Mouse (Mus musculus) neural tube, embryonic 10.5 days (tissue): ENCODE results near the gene Slc39a7.

Experiments
- DNase-seq: peaks from one replicate; pipeline ENCODE4 v3.0.0-alpha.2; 2017; ENCODE audit warnings: low spot score; ENCODE audit errors: extremely low spot score

Gene Slc39a7

DNA sequence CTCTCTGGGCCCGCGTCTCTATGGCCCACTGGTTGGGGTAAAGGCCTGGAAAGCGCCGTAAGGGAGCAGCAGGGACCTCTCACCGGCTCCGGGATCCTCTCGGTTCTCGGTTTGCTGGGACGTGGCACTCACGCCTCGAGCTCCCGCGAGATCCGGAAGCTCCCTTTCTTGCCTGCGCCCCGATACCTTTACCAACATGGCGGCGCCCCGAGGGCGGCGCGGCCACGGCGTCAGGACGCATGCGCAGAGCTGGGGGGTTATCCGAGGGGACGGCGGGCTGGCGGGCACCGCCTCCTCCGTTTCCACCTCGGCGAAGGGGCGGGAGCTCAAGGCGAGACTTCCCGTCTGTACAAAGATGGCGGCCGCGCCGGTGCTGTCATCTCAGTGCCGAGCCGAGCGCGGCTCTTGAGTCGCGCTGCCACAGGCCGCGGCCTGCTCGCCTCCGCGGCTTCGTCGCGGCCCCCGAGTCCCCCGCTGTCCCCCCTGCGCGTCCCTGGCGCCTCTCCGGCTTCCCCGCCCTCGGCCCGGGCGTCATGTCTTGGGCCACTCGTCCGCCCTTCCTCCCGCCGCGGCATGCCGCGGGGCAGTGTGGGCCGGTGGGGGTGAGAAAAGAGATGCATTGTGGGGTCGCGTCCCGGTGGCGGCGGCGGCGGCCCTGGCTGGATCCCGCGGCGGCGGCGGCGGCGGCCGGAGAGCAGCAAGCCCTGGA, at the start of gene Slc39a7, which contains the start of gene Rxrb:
TSS of gene Slc39a7 (minus strand) at position 218 of the 709 bp plus-strand sequence.
TSS of gene Rxrb (plus strand) at position 348 of the 709 bp plus-strand sequence.
- DNase-seq, result peak; percentile 100

DNA sequence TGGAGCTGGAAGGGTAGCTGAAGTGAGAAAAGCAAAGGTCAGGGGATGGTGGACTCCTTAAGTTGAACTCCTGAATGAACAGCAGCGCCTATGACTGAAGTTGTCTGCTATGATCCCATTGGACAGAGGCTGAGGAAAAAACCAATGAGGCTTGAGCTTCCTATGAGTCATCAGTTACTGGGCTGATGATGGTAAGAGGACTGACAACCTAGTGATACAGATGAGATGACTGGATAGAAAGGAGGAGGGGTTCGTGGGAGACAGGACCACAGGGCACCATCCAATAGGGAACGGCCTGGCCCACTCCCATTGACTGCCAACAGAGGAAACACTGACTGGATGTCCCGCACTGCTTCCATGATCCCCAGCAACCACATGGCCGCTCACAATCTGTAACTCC, 48.1 kb upstream of the Slc39a7 start:
- DNase-seq, result no peak

DNA sequence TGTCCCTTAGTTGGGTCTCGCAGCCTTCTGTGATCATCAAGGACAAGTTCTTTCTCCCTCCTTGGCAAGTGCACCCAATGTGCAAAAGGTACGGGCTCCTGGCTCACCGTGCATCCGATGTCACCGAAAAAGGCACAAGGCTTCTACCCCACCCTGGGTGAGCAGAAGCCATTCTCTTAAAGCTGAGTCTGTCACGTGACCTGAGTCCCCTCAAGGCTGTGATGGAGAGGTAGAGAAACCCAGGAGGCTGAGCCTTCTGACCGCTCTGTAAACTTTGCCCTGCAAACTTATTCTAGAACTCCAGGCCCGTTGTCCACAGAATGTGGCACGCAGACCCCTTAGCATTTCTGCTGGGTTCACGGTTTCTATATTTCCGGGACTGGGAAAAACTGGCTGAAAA, 47.5 kb upstream of the Slc39a7 start:
- no peak for DNase-seq

DNA sequence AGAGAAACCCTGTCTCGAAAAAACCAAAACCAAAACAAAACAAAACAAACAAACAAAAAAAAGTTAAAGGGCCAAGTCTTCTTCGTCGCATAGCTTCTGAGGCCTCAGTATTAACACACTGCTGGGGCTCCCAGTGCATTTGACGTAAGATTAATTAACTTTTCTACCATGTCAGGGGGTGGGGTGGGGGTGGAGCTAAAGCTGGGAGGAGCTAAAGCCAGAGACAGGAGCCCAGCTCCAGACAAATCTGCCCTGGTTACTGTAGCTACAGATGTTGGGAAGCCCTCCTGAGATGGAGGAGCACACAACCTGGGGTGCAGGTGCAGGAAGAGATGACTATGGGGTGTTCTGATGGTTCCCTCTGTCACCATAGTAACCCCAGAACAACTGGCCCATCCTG, 46.7 kb upstream of the Slc39a7 start:
- DNase-seq, result no peak

DNA sequence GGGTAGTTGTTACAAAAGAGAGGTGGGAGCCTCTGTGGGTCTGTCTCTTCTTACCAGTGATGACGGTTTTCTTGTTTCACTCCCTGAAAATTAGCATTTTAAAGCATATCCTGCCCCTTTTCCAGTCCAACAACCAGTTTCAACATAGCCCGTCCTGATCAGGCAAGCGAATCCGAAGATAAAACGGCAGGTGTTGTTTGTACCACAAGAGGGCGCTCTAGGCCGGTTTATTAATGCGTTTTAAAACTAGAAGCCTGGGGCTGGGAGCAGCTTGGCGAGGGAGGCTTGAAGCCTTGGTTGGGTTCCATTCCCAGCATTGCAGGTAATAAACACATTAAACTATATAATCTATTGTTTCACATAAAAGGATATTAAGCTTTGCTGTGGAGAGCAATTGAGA, 46.1 kb upstream of the Slc39a7 start:
- DNase-seq, result peak; percentile 82

DNA sequence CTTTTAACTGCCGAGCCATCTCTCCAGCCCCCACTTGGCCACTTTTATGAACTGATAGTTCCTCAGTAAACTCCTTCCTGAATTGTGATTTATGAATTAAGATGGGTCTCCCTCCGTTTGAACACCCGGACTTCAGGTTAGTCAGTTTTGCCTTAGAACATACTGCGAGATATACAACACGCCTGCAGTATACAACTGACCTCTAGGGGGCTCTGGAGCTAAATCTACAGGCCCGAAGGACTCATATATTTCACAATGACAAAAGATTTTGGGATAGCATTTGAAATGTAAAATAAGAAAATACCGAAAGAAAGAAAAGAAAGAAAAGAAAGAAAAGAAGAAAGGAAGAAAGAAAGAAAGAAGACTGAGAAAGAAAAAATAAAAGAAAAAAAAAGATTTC, 43.8 kb upstream of the Slc39a7 start:
- DNase-seq, result peak; percentile 45

DNA sequence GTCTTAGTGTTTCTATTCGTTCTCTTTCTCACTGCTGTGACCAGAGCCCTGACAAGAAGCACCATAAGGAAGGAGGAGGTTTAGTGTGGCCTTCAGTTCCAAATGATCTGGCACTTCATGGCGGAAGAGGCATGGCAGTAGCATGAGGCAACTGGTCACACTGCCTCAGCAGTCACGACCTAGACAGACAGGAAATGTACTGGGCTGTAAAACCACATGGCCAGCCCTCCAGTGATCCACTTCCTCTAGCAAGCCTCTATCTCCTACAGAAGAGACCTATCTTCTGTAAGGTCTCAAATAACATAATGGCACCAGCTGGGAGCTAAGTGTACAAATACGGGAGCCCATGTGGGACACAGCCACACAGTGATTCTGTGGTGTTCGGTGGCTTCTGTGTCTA, 40.6 kb upstream of the Slc39a7 start:
- no peak for DNase-seq

DNA sequence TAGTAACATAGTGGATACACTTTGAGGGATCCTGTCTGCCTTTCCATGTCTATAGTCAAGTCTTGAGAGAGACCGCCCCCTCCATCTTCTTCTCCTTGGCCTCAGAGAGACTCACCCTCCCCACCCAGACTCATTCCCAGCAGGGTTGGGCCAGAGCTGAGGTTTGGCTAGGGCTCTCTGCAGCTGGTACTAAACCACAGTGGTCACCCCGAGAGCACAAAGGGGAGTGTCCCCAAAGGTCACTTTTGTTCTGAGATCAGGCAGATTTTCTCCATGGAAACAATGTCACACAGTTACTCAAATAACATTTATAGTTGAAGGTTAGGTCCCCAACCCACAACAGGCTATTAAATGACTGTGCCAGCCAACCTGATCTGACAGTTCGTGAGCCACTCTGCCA, 37.4 kb upstream of the Slc39a7 start:
- no peak for DNase-seq

DNA sequence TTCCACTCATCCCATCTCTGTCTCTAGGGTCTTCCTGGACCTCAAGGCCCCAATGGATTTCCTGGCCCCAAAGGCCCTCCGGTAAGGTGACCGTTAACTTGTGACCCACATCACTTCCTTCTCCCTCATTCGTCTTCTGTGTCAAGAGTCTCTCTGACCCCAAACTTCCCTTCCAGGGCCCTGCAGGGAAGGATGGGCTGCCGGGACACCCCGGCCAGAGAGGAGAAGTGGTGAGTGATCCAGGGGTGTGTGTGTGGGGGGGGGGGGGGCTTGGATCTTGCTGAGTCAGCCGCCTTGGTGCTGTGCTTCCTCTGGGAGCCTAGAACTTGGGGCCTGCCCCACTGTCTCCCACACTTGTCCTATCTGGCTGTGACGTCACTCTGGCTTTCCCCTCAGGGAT, 25.7 kb upstream of the Slc39a7 start:
- no peak for DNase-seq

DNA sequence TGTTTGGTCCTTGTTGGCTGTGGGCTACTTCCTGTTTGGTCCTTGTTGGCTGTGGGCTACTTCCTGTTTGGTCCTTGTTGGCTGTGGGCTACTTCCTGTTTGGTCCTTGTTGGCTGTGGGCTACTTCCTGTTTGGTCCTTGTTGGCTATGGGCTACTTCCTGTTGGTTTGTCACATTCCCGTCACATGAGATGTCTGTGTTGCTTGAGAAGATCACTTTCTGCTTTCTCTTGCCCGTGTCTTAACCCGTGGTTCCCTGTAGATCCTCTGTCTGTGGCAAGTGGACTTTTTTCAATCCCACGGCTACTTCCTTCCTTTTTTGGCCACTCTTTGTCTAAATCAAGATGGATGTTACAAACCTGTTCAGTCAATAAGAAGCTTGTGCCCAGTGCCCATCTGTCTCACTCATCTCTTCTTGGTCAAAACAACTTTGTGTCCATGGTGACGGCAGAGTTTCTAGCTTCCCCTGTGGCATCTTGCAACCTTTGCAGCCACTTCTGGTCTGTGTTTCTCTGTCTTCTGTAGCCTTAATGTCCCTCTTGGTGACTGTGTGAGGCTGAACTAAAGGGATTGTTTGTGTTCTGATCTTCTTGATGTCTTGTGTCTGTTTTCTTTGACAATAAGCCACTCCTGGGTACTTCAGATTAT, 16.0 kb upstream of the Slc39a7 start:
- DNase-seq, result no peak

DNA sequence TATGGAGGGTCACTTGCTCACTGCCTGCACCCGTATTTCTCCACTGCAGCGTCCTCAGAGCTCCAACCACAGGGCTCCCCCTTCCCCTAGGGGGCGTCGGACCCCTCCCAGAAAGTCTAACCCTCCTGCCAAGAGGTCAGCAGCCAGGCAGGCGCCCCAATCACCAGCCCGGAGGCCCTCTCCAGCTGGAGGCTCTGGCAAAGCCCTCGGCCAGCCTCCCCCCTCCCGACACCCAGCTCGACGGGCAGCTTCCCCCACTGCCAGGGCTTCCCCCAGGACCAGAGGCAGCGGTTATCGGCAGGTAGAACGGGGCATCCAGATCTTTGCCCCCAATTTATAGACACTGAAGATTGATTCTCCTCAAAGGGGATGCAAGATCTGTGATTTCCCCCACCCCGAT, 14.5 kb upstream of the Slc39a7 start:
- DNase-seq, result no peak

DNA sequence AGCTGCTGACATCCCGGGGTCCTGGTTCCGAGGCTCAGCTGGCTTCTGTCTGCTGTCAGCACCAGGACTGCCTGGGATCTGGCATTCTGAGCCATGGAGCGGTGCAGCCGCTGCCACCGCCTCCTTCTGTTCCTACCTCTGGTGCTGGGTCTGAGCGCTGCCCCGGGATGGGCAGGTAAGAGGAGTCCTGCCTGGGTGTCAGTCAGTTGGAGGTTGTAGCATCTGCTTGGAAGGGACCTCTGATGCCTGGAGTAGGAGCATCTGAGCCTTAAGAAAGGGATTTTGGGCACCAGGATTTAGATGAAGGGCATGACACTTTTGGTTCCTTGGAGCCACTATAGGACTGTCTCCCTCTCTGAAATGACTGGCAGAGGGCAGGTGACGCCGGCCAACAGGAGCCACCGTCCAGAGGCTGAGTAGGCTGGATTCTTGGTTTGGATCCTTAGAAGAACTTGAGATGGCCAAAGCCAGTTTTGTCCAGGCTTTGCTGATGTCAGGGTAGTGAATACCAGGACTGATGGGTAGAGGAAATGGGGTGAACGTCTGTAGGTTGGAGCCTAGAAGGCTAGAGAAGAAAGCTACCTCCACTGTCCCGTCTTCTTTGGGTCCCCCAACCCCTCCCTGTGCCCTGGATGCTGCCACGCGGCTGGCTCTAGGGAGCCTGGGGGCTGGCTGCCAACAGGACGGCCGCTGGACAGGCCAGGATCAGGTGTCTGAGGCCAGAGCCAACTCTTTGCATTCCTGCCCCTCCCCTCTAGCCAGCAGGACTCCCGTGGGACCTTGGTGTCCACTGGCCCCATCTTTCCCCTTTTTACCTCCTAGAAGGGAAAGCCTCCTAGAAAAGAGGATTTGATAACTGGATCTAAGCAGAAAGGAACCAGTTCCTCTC, 8.3 kb upstream of the Slc39a7 start:
- DNase-seq, result no peak

DNA sequence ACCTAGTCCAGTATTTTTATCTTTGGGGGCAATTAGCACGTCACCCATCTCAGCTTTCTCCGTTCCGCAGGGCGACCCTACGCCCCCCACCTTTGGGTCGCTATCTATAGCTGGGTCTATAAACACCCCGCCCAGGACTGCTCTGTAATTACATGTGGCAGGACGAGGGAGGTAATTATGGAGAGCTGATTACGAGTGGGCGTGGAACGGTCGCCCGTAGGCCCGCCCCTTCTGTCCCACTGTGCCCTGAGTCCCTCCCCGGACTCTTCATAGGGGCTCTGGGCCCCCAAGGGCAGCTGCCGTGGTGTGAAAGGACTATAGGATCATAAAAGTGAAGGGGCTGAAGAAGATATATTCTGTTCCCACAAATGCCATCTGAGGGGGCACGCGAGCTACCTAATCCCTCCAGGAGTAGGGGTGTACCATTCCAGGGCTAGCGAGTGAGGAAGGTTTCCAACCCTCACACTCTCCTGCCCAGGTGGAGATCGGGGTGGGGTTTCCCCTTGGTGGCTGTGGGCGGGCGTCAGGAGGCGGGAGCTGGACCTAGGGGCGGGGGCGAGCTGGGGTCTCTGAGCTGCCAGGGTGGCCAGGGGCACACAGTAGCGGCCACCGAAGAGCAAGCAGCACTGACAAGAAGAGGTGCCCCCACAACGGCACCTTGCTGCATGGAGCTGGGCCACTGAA, 7.5 kb upstream of the Slc39a7 start, which contains the start of gene Col11a2:
TSS of gene Col11a2 (plus strand) at position 560 of the 684 bp plus-strand sequence.
- no peak for DNase-seq

DNA sequence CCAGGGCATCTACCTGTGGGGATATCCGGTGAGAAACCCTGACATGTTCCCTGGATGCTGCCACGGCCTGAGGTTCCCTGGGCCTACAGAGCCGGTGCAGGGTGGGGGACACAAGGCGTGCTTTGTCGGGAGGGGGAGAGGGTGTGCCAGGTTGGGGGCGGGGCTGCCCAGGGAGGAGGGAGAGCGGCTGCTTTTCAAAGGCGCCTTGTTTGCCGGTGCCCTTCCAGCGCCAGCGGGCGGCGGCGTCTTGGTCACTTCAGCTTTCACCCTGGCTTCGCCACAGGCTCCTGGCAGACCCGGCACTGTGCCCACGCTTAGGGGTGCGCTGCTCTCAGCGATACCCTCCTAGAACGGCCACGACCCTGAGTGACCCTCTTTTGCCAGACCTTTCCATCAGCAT, 7.0 kb upstream of the Slc39a7 start:
- no peak for DNase-seq

DNA sequence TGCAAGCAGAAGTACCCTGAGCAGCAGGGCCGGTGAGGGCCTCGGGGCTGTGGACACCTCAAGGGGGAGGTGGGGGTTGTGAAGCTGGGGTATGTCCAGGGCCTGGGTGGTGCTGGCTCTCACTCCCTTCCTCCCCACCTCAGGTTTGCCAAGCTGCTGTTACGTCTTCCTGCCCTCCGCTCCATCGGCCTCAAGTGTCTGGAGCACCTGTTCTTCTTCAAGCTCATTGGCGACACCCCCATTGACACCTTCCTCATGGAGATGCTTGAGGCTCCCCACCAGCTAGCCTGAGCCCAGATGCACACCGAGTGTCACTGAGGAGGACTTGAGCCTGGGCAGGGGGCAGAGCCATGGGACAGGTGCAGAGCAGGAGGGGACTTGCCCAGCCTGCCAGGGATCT, 5.8 kb upstream of the Slc39a7 start:
- no peak for DNase-seq

DNA sequence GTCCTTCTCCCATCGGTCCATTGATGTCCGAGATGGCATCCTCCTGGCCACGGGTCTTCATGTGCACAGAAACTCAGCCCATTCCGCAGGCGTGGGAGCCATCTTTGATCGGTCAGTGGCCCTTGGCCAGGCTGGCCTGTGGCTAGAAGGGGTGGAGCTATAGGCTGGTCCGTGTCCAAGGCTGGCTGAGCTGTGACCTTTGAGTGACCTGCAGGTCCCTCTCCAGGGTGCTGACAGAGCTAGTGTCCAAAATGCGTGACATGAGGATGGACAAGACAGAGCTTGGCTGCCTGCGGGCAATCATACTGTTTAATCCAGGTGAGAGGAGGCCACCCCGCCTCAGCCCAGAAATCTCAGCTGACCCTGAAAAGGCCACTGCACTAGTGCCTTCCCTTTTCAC, 5.2 kb upstream of the Slc39a7 start:
- no peak for DNase-seq

DNA sequence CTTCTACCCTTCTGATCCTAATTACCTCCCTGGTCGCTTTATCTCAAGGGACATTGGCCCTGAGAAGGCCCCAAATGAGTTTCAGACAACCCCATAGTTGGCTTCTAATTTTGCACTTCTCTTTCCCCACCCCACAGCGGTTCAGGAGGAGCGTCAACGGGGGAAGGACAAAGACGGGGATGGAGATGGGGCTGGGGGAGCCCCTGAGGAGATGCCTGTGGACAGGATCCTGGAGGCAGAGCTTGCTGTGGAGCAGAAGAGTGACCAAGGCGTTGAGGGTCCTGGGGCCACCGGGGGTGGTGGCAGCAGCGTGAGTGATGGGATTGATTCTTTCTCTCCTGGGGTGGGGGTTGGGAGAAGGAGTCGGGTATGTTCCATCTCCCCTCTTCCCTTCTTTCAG, 4.0 kb upstream of the Slc39a7 start:
- no peak for DNase-seq

DNA sequence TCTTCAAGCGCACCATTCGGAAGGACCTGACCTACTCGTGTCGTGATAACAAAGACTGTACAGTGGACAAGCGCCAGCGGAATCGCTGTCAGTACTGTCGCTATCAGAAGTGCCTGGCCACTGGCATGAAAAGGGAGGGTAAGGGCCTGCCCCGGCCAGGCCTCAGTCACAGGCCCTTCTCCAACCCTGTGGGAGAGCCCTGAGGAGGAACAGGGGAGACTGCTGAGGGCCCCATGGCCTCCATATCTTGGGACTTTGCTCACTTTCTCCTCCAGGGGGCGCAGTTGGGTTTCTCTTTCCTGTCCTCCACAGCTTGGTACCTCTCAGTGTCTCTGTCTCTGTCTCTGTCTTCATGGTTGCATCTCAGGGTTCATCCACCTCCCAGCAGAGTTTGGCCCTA, 2.6 kb upstream of the Slc39a7 start:
- DNase-seq, result peak; percentile 68

DNA sequence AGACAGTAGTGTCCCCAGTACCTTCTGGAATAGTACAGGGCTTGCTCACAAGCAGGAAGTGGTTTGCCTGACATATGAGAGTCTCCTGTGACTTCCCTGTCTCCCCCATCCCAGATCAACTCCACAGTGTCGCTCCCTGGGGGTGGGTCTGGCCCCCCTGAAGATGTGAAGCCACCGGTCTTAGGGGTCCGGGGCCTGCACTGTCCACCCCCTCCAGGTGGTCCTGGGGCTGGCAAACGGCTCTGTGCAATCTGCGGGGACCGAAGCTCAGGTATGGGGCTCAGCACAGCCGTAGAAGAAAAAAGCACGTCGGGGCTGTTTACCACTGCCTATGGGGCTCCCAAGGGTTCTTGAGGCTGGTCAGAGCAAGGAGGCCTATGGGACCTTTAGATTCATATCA, 2.0 kb upstream of the Slc39a7 start:
- no peak for DNase-seq

DNA sequence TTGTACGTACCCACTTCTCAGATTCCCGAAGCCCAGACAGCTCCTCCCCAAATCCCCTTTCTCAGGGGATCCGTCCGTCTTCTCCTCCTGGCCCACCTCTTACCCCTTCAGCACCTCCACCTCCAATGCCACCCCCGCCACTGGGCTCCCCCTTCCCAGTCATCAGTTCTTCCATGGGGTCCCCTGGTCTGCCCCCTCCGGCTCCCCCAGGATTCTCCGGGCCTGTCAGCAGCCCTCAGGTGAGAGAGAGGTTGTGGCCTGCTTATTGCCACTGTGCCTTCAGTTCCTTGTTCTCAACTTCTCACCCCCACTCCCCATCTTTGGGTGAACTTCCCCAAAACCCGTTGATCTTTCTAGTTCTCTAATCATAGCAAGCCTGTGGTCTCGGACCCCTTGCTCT, 1.3 kb upstream of the Slc39a7 start:
- no peak for DNase-seq

DNA sequence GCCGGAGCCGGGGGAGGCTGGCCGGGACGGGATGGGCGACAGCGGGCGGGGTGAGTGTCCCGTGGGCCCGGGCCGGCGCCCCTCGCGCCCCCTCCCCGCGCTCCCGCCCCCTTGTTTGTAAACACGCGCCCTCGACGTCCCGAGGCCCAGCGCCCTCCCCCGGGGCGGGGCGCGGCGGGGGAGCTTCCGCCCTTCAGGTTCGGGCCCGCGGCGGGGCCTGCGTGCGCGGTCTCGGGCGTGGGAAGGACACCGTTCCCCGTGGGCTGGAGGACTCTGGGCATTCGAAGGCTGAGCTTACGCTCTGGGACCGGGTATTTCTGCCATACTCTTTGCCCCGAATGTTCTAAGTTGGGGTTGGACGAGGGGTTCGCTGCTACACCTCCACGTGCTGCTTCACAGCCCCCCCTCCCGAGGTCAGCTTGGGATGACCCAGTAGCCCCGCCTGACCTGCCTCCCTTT, 721 bp upstream of the Slc39a7 start:
- DNase-seq, result no peak
